Mouse (Mus musculus) CH12.LX (cell line): ENCODE measurements at regions not wholly inside any gene's neighbourhood (a gene's known extent, or its start where the extent isn't known, plus 50 kb on each side); places are given as distances from the start of the nearest gene placed in this dataset.

ENCODE experiments used
- EP300 ChIP-seq: IDR thresholded peaks from 2 replicates; pipeline ENCODE4 v1.6.1; 2011; ENCODE audit warnings: low read length, improper control_type of control experiment
- MAFK ChIP-seq: IDR thresholded peaks from 2 replicates; pipeline ENCODE4 v1.6.1; 2011; ENCODE audit warnings: low read length, improper control_type of control experiment; ENCODE audit not compliant: insufficient replicate concordance
- USF1 ChIP-seq: IDR thresholded peaks from 2 replicates; pipeline ENCODE4 v1.6.1; 2014; ENCODE audit warnings: low read depth, mild to moderate bottlenecking, inconsistent platforms, low read length, improper control_type of control experiment
- ZNF384 ChIP-seq: IDR thresholded peaks from 2 replicates; pipeline ENCODE4 v1.6.1; 2012; ENCODE audit warnings: low read depth, low read length, improper control_type of control experiment, inconsistent platforms

- TF ChIP-seq USF1 (no peak), ZNF384 (no peak), EP300 (no peak), MAFK (no peak)
Observed at GRCm38 (mm10) chr10:30370542-30370941, 170.2 kb upstream of the Cenpw start.
